Mouse (Mus musculus): Measurements from ENCODE around the gene A3galt2. TPM values are rescaled to one million over a fixed set of nuclear protein-coding genes. Genes with fewer than 3 reads are reported as not detected.

Gene A3galt2
- polyA plus RNA-seq (2012; rRNA removed), result 0.06 and 0.09 TPM in 2 replicates
- 0.04 TPM in 1 of 2 replicates, not detected in the other for polyA plus RNA-seq (2014; fragmentation: Nextera tagmentation; extraction: Ambion mirVana)

- Histone ChIP-seq H3K9ac (replicated peaks) (no peak within 1 kb of the TSS), H3K4me1 (replicated peaks; ENCODE audit: control insufficient read depth in 2 of 2, insufficient read depth in 2 of 2, low read length in 1 of 2) (peaks cover 3 to 4% of the 10 kb centered on the region in 2 experiments; a peak in 3 of 4 replicates), H3K4me2 (ENCODE audit: low read depth) (no peak within 1 kb of the TSS), H3K36me3 (replicated peaks; ENCODE audit: control insufficient read depth, insufficient read depth, low read depth) (peaks cover 20% of the 10 kb centered on the region), H3K9me3 (ENCODE audit: control insufficient read depth, low read length) (no peaks in the 10 kb centered on the region), H3K4me3 (ENCODE audit: insufficient read depth in 1 of 2, low read depth in 2 of 2, low read length in 2 of 2) (no peak within 1 kb of the TSS), H3K27ac (no peak within 1 kb of the TSS), H3K27me3 (ENCODE audit: control insufficient read depth, insufficient read depth, low read length) (no peaks in the 10 kb centered on the region)
- 61% methylated on average over 3 of the region's 3 CpGs for WGBS (ENCODE audit: insufficient replicate concordance)
- ATAC-seq (ENCODE audit: insufficient read depth) (no peak), DNase-seq (ENCODE audit: low read depth in 3 of 3, low spot score in 3 of 3) (no peak)
- TF ChIP-seq EP300 (IDR thresholded peaks at IDR 0.05; ENCODE audit: low read depth) (no peak), CTCF (IDR thresholded peaks at IDR 0.05; ENCODE audit: low read depth) (no peak)
Measured at GRCm38 (mm10) chr4:128755064-128755463, at the start of gene A3galt2. TSS of gene A3galt2 (plus strand) at chr4:128755364.

GRCm38 (mm10) chr4:128706626-128707025, 48.5 kb upstream of the A3galt2 start:
- DNase-seq (ENCODE audit: low read depth in 3 of 3, low spot score in 3 of 3), result no peak
- H3K4me2 ChIP-seq (ENCODE audit: low read depth), result no peak overlapping the region
- no peaks in the 10 kb centered on the region for H3K9me3 ChIP-seq (ENCODE audit: control insufficient read depth, low read length)
- H3K27ac ChIP-seq, result no peak overlapping the region
- H3K4me3 ChIP-seq (ENCODE audit: insufficient read depth in 1 of 2, low read depth in 2 of 2, low read length in 2 of 2), result no peak overlapping the region
- H3K9ac ChIP-seq (replicated peaks), result no peak overlapping the region
- peak; percentile 53 for TF ChIP-seq CTCF (IDR thresholded peaks at IDR 0.05; ENCODE audit: low read depth)
- no peak for TF ChIP-seq EP300 (IDR thresholded peaks at IDR 0.05; ENCODE audit: low read depth)
- no peaks in the 10 kb centered on the region for H3K27me3 ChIP-seq (ENCODE audit: control insufficient read depth, insufficient read depth, low read length)
- peaks cover 2 to 3% of the 10 kb centered on the region in 2 experiments; a peak in 3 of 4 replicates for H3K4me1 ChIP-seq (replicated peaks; ENCODE audit: control insufficient read depth in 2 of 2, insufficient read depth in 2 of 2, low read length in 1 of 2)
- WGBS (ENCODE audit: insufficient replicate concordance), result 3% methylated on average over 9 of the region's 9 CpGs
- ATAC-seq (ENCODE audit: insufficient read depth), result no peak
- H3K36me3 ChIP-seq (replicated peaks; ENCODE audit: control insufficient read depth, insufficient read depth, low read depth), result no peaks in the 10 kb centered on the region

- no peak for TF ChIP-seq EP300 (IDR thresholded peaks at IDR 0.05; ENCODE audit: low read depth)
- TF ChIP-seq CTCF (IDR thresholded peaks at IDR 0.05; ENCODE audit: low read depth), result 0 out of 2 replicates have a peak, but pooled peaks have one; percentile 14
- DNase-seq (ENCODE audit: low read depth in 3 of 3, low spot score in 3 of 3), result no peak
Measured at GRCm38 (mm10) chr4:128707384-128707783, 47.8 kb upstream of the A3galt2 start.

GRCm38 (mm10) chr4:128709061-128709780, 45.9 kb upstream of the A3galt2 start:
- Histone ChIP-seq H3K4me1 (replicated peaks; ENCODE audit: control insufficient read depth in 2 of 2, insufficient read depth in 2 of 2, low read length in 1 of 2) (peaks cover 3 to 6% of the 10 kb centered on the region in 2 experiments; a peak in 3 of 4 replicates), H3K4me2 (ENCODE audit: low read depth) (no peak overlapping the region), H3K27me3 (ENCODE audit: control insufficient read depth, insufficient read depth, low read length) (no peaks in the 10 kb centered on the region), H3K27ac (no peak overlapping the region), H3K36me3 (replicated peaks; ENCODE audit: control insufficient read depth, insufficient read depth, low read depth) (no peaks in the 10 kb centered on the region), H3K4me3 (ENCODE audit: insufficient read depth in 1 of 2, low read depth in 2 of 2, low read length in 2 of 2) (no peak overlapping the region), H3K9me3 (ENCODE audit: control insufficient read depth, low read length) (no peaks in the 10 kb centered on the region), H3K9ac (replicated peaks) (no peak overlapping the region)
- TF ChIP-seq CTCF (IDR thresholded peaks at IDR 0.05; ENCODE audit: low read depth), result peak; percentile 27; the same call in 1 of the 2 replicates
- peak; percentile 49; the same call in 1 of the 2 replicates for TF ChIP-seq EP300 (IDR thresholded peaks at IDR 0.05; ENCODE audit: low read depth)
- DNase-seq (ENCODE audit: low read depth in 3 of 3, low spot score in 3 of 3), result peak in 2 of 3 experiments; percentile 45 to 47
- peak; percentile 72 for ATAC-seq (ENCODE audit: insufficient read depth)
- 32% methylated on average over 15 of the region's 15 CpGs for WGBS (ENCODE audit: insufficient replicate concordance)

More at GRCm38 (mm10) chr4:128707384-128707783, 47.8 kb upstream of the A3galt2 start:
- Histone ChIP-seq H3K9ac (replicated peaks) (no peak overlapping the region), H3K4me2 (ENCODE audit: low read depth) (no peak overlapping the region), H3K4me1 (replicated peaks; ENCODE audit: control insufficient read depth in 2 of 2, insufficient read depth in 2 of 2, low read length in 1 of 2) (peaks cover 3 to 6% of the 10 kb centered on the region in 2 experiments; a peak in 3 of 4 replicates), H3K27ac (no peak overlapping the region), H3K36me3 (replicated peaks; ENCODE audit: control insufficient read depth, insufficient read depth, low read depth) (no peaks in the 10 kb centered on the region), H3K27me3 (ENCODE audit: control insufficient read depth, insufficient read depth, low read length) (no peaks in the 10 kb centered on the region), H3K9me3 (ENCODE audit: control insufficient read depth, low read length) (no peaks in the 10 kb centered on the region), H3K4me3 (ENCODE audit: insufficient read depth in 1 of 2, low read depth in 2 of 2, low read length in 2 of 2) (no peak overlapping the region)
- 44% methylated on average over 4 of the region's 4 CpGs for WGBS (ENCODE audit: insufficient replicate concordance)
- ATAC-seq (ENCODE audit: insufficient read depth), result no peak

- ATAC-seq (ENCODE audit: insufficient read depth) (no peak), DNase-seq (ENCODE audit: low read depth in 3 of 3, low spot score in 3 of 3) (no peak)
- peaks cover 3 to 6% of the 10 kb centered on the region in 2 experiments; a peak in 3 of 4 replicates for H3K4me1 ChIP-seq (replicated peaks; ENCODE audit: control insufficient read depth in 2 of 2, insufficient read depth in 2 of 2, low read length in 1 of 2)
- H3K9ac ChIP-seq (replicated peaks), result no peak overlapping the region
- H3K4me2 ChIP-seq (ENCODE audit: low read depth), result no peak overlapping the region
- no peak overlapping the region for H3K27ac ChIP-seq
- no peak overlapping the region for H3K4me3 ChIP-seq (ENCODE audit: insufficient read depth in 1 of 2, low read depth in 2 of 2, low read length in 2 of 2)
- 72% methylated on average over 12 of the region's 12 CpGs for WGBS (ENCODE audit: insufficient replicate concordance)
- no peak for TF ChIP-seq EP300 (IDR thresholded peaks at IDR 0.05; ENCODE audit: low read depth)
- no peak for TF ChIP-seq CTCF (IDR thresholded peaks at IDR 0.05; ENCODE audit: low read depth)
- H3K36me3 ChIP-seq (replicated peaks; ENCODE audit: control insufficient read depth, insufficient read depth, low read depth), result no peaks in the 10 kb centered on the region
- no peaks in the 10 kb centered on the region for H3K27me3 ChIP-seq (ENCODE audit: control insufficient read depth, insufficient read depth, low read length)
- no peaks in the 10 kb centered on the region for H3K9me3 ChIP-seq (ENCODE audit: control insufficient read depth, low read length)
Measured at GRCm38 (mm10) chr4:128709781-128710166, 45.4 kb upstream of the A3galt2 start.
